Mouse (Mus musculus): ENCODE measurements at regions not wholly inside any gene's neighbourhood (a gene's known extent, or its start where the extent isn't known, plus 50 kb on each side); places are given as distances from the start of the nearest gene placed in this dataset.

- TF ChIP-seq HCFC1 (IDR thresholded peaks at IDR 0.05; ENCODE audit: borderline replicate concordance, insufficient read depth, low read length) = no peak
- TF ChIP-seq CHD2 (IDR thresholded peaks at IDR 0.05; ENCODE audit: low read depth, low read length) = no peak
- TF ChIP-seq MAFK (IDR thresholded peaks at IDR 0.05; ENCODE audit: insufficient read depth, low read depth, low read length) = no peak
Observed at GRCm38 (mm10) chr10:119073991-119074390, 165.9 kb downstream of the Cand1 start.

Data from ES-E14 (cell line).